Mouse (Mus musculus): ENCODE measurements around the gene Abl1.

The Abl1 gene

GRCm38 (mm10) chr2:31788227-31788626 is 100.1 kb downstream of the Abl1 start:
- DNase-seq (ENCODE audit: low spot score), result no peak

GRCm38 (mm10) chr2:31789215-31789614 is 101.0 kb downstream of the Abl1 start:
- DNase-seq (ENCODE audit: low spot score), result no peak

GRCm38 (mm10) chr2:31790728-31791251 is 102.6 kb downstream of the Abl1 start:
- DNase-seq (ENCODE audit: low spot score), result no peak

GRCm38 (mm10) chr2:31791260-31791659 is 103.1 kb downstream of the Abl1 start:
- DNase-seq (ENCODE audit: low spot score), result no peak

- DNase-seq (ENCODE audit: low spot score), result no peak
Observed at GRCm38 (mm10) chr2:31792611-31793010, 104.4 kb downstream of the Abl1 start.

- no peak for DNase-seq (ENCODE audit: low spot score)
Observed at GRCm38 (mm10) chr2:31796943-31797342, 108.8 kb downstream of the Abl1 start.

- no peak for DNase-seq (ENCODE audit: low spot score)
Observed at GRCm38 (mm10) chr2:31801416-31801815, 113.2 kb downstream of the Abl1 start.

GRCm38 (mm10) chr2:31802811-31803210 is 114.6 kb downstream of the Abl1 start:
- DNase-seq (ENCODE audit: low spot score), result no peak

- DNase-seq (ENCODE audit: low spot score), result no peak
Observed at GRCm38 (mm10) chr2:31803480-31803879, 115.3 kb downstream of the Abl1 start.

GRCm38 (mm10) chr2:31806639-31807382 is 118.6 kb downstream of the Abl1 start:
- no peak for DNase-seq (ENCODE audit: low spot score)

GRCm38 (mm10) chr2:31808410-31809357 is 120.5 kb downstream of the Abl1 start:
- no peak for DNase-seq (ENCODE audit: low spot score)

- DNase-seq (ENCODE audit: low spot score), result no peak
Observed at GRCm38 (mm10) chr2:31809358-31809740, 121.2 kb downstream of the Abl1 start.

GRCm38 (mm10) chr2:31810444-31810843 is 122.3 kb downstream of the Abl1 start, which contains the start of gene Qrfp:
TSS of gene Qrfp (minus strand) at chr2:31810580.
- DNase-seq (ENCODE audit: low spot score), result no peak

- no peak for DNase-seq (ENCODE audit: low spot score)
Observed at GRCm38 (mm10) chr2:31811086-31811958, 123.1 kb downstream of the Abl1 start.

- no peak for DNase-seq (ENCODE audit: low spot score)
Observed at GRCm38 (mm10) chr2:31813641-31814040, 125.5 kb downstream of the Abl1 start.

GRCm38 (mm10) chr2:31814699-31815098 is 126.5 kb downstream of the Abl1 start:
- DNase-seq (ENCODE audit: low spot score), result no peak

- peak; percentile 78 for DNase-seq (ENCODE audit: low spot score)
Observed at GRCm38 (mm10) chr2:31815367-31815766, 127.2 kb downstream of the Abl1 start.

- DNase-seq (ENCODE audit: low spot score), result no peak
Observed at GRCm38 (mm10) chr2:31822524-31823371, 134.6 kb downstream of the Abl1 start.

- DNase-seq (ENCODE audit: low spot score), result peak; percentile 73
Observed at GRCm38 (mm10) chr2:31823933-31824730, 136.0 kb downstream of the Abl1 start.

- no peak for DNase-seq (ENCODE audit: low spot score)
Observed at GRCm38 (mm10) chr2:31825469-31825911, 137.3 kb downstream of the Abl1 start.

Data from testis, postnatal 10 days (tissue).